Mouse (Mus musculus) testis, adult 2 months (tissue): ENCODE results near the gene Ccdc157. TPM values are rescaled to one million over a fixed set of nuclear protein-coding genes. Genes with fewer than 3 reads are reported as not detected.

Experiments
- H3K27ac ChIP-seq: fragments of 200-500 bp; 2 replicates; pipeline ENCODE4 v1.5.1; 2012; ENCODE audit warnings: low read depth, low read length; ENCODE audit not compliant: control insufficient read depth, insufficient read depth
- H3K27me3 ChIP-seq: fragments of 200-500 bp; 2 replicates; pipeline ENCODE4 v1.6.1; 2012; ENCODE audit warnings: mild to moderate bottlenecking, low read length, moderate library complexity; ENCODE audit not compliant: control insufficient read depth, insufficient read depth
- H3K36me3 ChIP-seq: fragments of 200-500 bp; 2 replicates; pipeline ENCODE4 v1.6.1; 2012; ENCODE audit warnings: mild to moderate bottlenecking, low read length; ENCODE audit not compliant: control insufficient read depth, insufficient read depth
- H3K4me1 ChIP-seq: fragments of 200-500 bp; 2 replicates; pipeline ENCODE4 v1.6.1; 2012; ENCODE audit warnings: low read length; ENCODE audit not compliant: control insufficient read depth, insufficient read depth
- H3K4me3 ChIP-seq: fragments of 200-500 bp; 2 replicates; pipeline ENCODE4 v1.5.1; 2012; ENCODE audit warnings: low read depth, mild to moderate bottlenecking, low read length, moderate library complexity, mixed read lengths; ENCODE audit not compliant: control insufficient read depth
- CTCF ChIP-seq: fragments of 200-500 bp; IDR thresholded peaks from 2 replicates; pipeline ENCODE4 v1.5.1; 2012; ENCODE audit warnings: low read depth, mild to moderate bottlenecking, inconsistent platforms, low read length, moderate library complexity; ENCODE audit not compliant: control insufficient read depth, insufficient read depth, insufficient replicate concordance
- POLR2A ChIP-seq: fragments of 200-500 bp; IDR thresholded peaks from 2 replicates; pipeline ENCODE4 v1.6.1; 2012; ENCODE audit warnings: low read depth, mild to moderate bottlenecking, inconsistent platforms, low read length, moderate library complexity; ENCODE audit not compliant: control insufficient read depth
- polyA plus RNA-seq: library from polyadenylated mRNA; depleted of rRNA; stranded (reverse); fragments of >200 nt; gene quantifications from 2 replicates; pipeline ENCODE4 v1.2.3, GENCODE M21; 2012

Gene Ccdc157
- polyA plus RNA-seq, 1 experiment = 48.8 TPM

- peak overlapping the region; percentile 50; the same call in 1 of the 2 replicates for H3K27ac ChIP-seq
- TF ChIP-seq POLR2A (no peak), CTCF (no peak)
These were observed 61.3 kb downstream of the Ccdc157 start for GRCm38 (mm10) chr11:4098816-4099215.

GRCm38 (mm10) chr11:4098120-4098519 is 62.0 kb downstream of the Ccdc157 start:
- Histone ChIP-seq H3K4me1 (peaks cover 23% of the 10 kb centered on the region), H3K4me3 (peak overlapping the region; percentile 55), H3K27ac (peak overlapping the region; percentile 50; the same call in 1 of the 2 replicates), H3K36me3 (no peaks in the 10 kb centered on the region), H3K27me3 (no peaks in the 10 kb centered on the region)
- TF ChIP-seq CTCF (no peak), POLR2A (no peak)

More at GRCm38 (mm10) chr11:4098816-4099215, 61.3 kb downstream of the Ccdc157 start:
- no peak overlapping the region for H3K4me3 ChIP-seq
- H3K36me3 ChIP-seq = no peaks in the 10 kb centered on the region
- H3K27me3 ChIP-seq = no peaks in the 10 kb centered on the region
- peaks cover 23% of the 10 kb centered on the region for H3K4me1 ChIP-seq

GRCm38 (mm10) chr11:4097091-4097621 is 62.9 kb downstream of the Ccdc157 start:
- peak overlapping the region; percentile 98 for H3K27ac ChIP-seq
- H3K4me3 ChIP-seq = peak overlapping the region; percentile 93
- H3K36me3 ChIP-seq = no peaks in the 10 kb centered on the region
- peaks cover 23% of the 10 kb centered on the region for H3K4me1 ChIP-seq
- no peaks in the 10 kb centered on the region for H3K27me3 ChIP-seq
- TF ChIP-seq POLR2A (0 out of 2 replicates have a peak, but pooled peaks have one; percentile 21), CTCF (no peak)

GRCm38 (mm10) chr11:4096054-4096984 is 63.8 kb downstream of the Ccdc157 start:
- H3K4me3 ChIP-seq = peak overlapping the region; percentile 93
- H3K36me3 ChIP-seq = no peaks in the 10 kb centered on the region
- TF ChIP-seq POLR2A (peak; percentile 99), CTCF (no peak)
- peak overlapping the region; percentile 98 for H3K27ac ChIP-seq
- peaks cover 23% of the 10 kb centered on the region for H3K4me1 ChIP-seq
- H3K27me3 ChIP-seq = no peaks in the 10 kb centered on the region

- Histone ChIP-seq H3K4me3 (peak within 1 kb of the TSS; percentile 93), H3K36me3 (no peaks in the 10 kb centered on the region), H3K27me3 (no peaks in the 10 kb centered on the region), H3K27ac (peak within 1 kb of the TSS; percentile 72), H3K4me1 (peaks cover 23% of the 10 kb centered on the region)
- TF ChIP-seq CTCF (no peak), POLR2A (no peak; the same call in 1 of the 2 replicates)
These were observed 64.7 kb downstream of the Ccdc157 start, which contains the start of gene Mtfp1 for GRCm38 (mm10) chr11:4095171-4096053. Gene Mtfp1, minus strand, starts transcription at chr11:4095445.

GRCm38 (mm10) chr11:4094378-4095170 is 65.5 kb downstream of the Ccdc157 start:
- peak overlapping the region; percentile 93 for H3K4me3 ChIP-seq
- TF ChIP-seq CTCF = peak; percentile 76; the same call in 1 of the 2 replicates
- TF ChIP-seq POLR2A = no peak
- peaks cover 23% of the 10 kb centered on the region for H3K4me1 ChIP-seq
- no peaks in the 10 kb centered on the region for H3K27me3 ChIP-seq
- peak overlapping the region; percentile 25; the same call in 1 of the 2 replicates for H3K27ac ChIP-seq
- no peaks in the 10 kb centered on the region for H3K36me3 ChIP-seq
